Mouse (Mus musculus) kidney, embryonic 14.5 days (tissue): ENCODE measurements around the gene Spag7. TPM values are rescaled to one million over a fixed set of nuclear protein-coding genes. Genes with fewer than 3 reads are reported as not detected.
A peak's percentile ranks its signal among the peaks of the same experiment; 100 is the strongest.

Experiments used
- ATAC-seq: fragments of 200-750 bp; cut with Nextera tagmentation; 2 replicates; pipeline ENCODE4 v1.8.0; 2017; ENCODE audit warnings: moderate number of reproducible peaks, mild to moderate bottlenecking, moderate TSS enrichment, moderate library complexity; ENCODE audit not compliant: low FRiP score, low TSS enrichment
- H3K27ac ChIP-seq: fragments of 300-500 bp; sonication (generic); 2 replicates; pipeline ENCODE4 v1.5.1; 2014; ENCODE audit warnings: low read depth, mild to moderate bottlenecking, low read length, moderate library complexity, mixed read lengths
- H3K27me3 ChIP-seq: fragments of 300-500 bp; sonication (generic); 2 replicates; pipeline ENCODE4 v1.6.1; 2014; ENCODE audit warnings: mild to moderate bottlenecking, low read length; ENCODE audit not compliant: control insufficient read depth, insufficient read depth
- H3K36me3 ChIP-seq: fragments of 300-500 bp; sonication (generic); 2 replicates; pipeline ENCODE4 v1.6.1; 2014; ENCODE audit warnings: low read length, mixed read lengths; ENCODE audit not compliant: control insufficient read depth, insufficient read depth
- H3K4me1 ChIP-seq: fragments of 300-500 bp; sonication (generic); 2 replicates; pipeline ENCODE4 v1.6.1; 2014; ENCODE audit warnings: low read length, mixed read lengths; ENCODE audit not compliant: control insufficient read depth, insufficient read depth
- H3K4me2 ChIP-seq: fragments of 300-500 bp; sonication (generic); replicated peaks from 2 replicates; pipeline ENCODE4 v1.6.1; 2014; ENCODE audit warnings: low read depth, mild to moderate bottlenecking, low read length
- H3K4me3 ChIP-seq: fragments of 300-500 bp; sonication (generic); 2 replicates; pipeline ENCODE4 v1.5.1; 2014; ENCODE audit warnings: mild to moderate bottlenecking, low read length
- H3K9ac ChIP-seq: fragments of 300-500 bp; sonication (generic); 2 replicates; pipeline ENCODE4 v1.6.1; 2014; ENCODE audit warnings: low read depth, mild to moderate bottlenecking, low read length, moderate library complexity
- H3K9me3 ChIP-seq: fragments of 300-500 bp; sonication (generic); 2 replicates; pipeline ENCODE4 v1.6.1; 2016; ENCODE audit warnings: low read length; ENCODE audit not compliant: control insufficient read depth
- WGBS: fragments of 180-500 bp; shearing (Covaris S2); extraction: QIAGEN DNeasy Blood & Tissue Kit; methylation state at CpG from one replicate; pipeline ENCODE4 v1.1.7; 2014; 5-methylcytosine and 5-hydroxymethylcytosine counted together
- polyA plus RNA-seq: library from polyadenylated mRNA; unstranded; fragments of >200 nt; fragmentation: Nextera tagmentation; extraction: Ambion mirVana; gene quantifications from 2 replicates; pipeline ENCODE4 v1.2.1, GENCODE M21; 2014

Spag7 gene
- polyA plus RNA-seq, 1 experiment from 2014 or later: 177 TPM

GRCm38 (mm10) chr11:70687601-70688199 is 18.5 kb upstream of the Spag7 start, which contains the start of gene Camta2:
TSS of gene Camta2 (minus strand) at chr11:70688105.
- H3K27me3 ChIP-seq: no peaks in the 10 kb centered on the region
- peak within 1 kb of the TSS; percentile 83 for H3K4me3 ChIP-seq
- peak within 1 kb of the TSS; percentile 81 for H3K27ac ChIP-seq
- H3K4me2 ChIP-seq: peak within 1 kb of the TSS; percentile 74
- peak within 1 kb of the TSS; percentile 82 for H3K9ac ChIP-seq
- H3K36me3 ChIP-seq: peaks cover 26% of the 10 kb centered on the region
- peaks cover 7% of the 10 kb centered on the region; the same call in 1 of the 2 replicates for H3K4me1 ChIP-seq
- ATAC-seq: peak; percentile 91
- no peaks in the 10 kb centered on the region for H3K9me3 ChIP-seq
- under 1% methylated on average over 51 of the region's 55 CpGs for WGBS

- peak overlapping the region; percentile 74 for H3K4me2 ChIP-seq
- peak overlapping the region; percentile 81 for H3K27ac ChIP-seq
- ATAC-seq: peak; percentile 79
- H3K4me1 ChIP-seq: peaks cover 10% of the 10 kb centered on the region
- H3K4me3 ChIP-seq: peak overlapping the region; percentile 83
- H3K9me3 ChIP-seq: no peaks in the 10 kb centered on the region
- H3K9ac ChIP-seq: peak overlapping the region; percentile 82
- 2% methylated on average over 16 of the region's 16 CpGs for WGBS
- H3K27me3 ChIP-seq: no peaks in the 10 kb centered on the region
- H3K36me3 ChIP-seq: peaks cover 31% of the 10 kb centered on the region
Measured at GRCm38 (mm10) chr11:70686901-70687566, 17.8 kb upstream of the Spag7 start.

GRCm38 (mm10) chr11:70683640-70684039 is 14.4 kb upstream of the Spag7 start:
- no peak overlapping the region for H3K27ac ChIP-seq
- no peak for ATAC-seq
- peaks cover 9% of the 10 kb centered on the region for H3K4me1 ChIP-seq
- no peak overlapping the region for H3K9ac ChIP-seq
- no peaks in the 10 kb centered on the region for H3K9me3 ChIP-seq
- H3K4me3 ChIP-seq: no peak overlapping the region
- no peaks in the 10 kb centered on the region for H3K27me3 ChIP-seq
- WGBS: 89% methylated on average over 5 of the region's 5 CpGs
- H3K36me3 ChIP-seq: peaks cover 52% of the 10 kb centered on the region
- H3K4me2 ChIP-seq: no peak overlapping the region

GRCm38 (mm10) chr11:70681897-70682581 is 12.8 kb upstream of the Spag7 start:
- Histone ChIP-seq H3K4me2 (no peak overlapping the region), H3K4me1 (peaks cover 5% of the 10 kb centered on the region), H3K4me3 (no peak overlapping the region; the same call in 1 of the 2 replicates), H3K9me3 (no peaks in the 10 kb centered on the region), H3K36me3 (peaks cover 53% of the 10 kb centered on the region), H3K27ac (no peak overlapping the region), H3K9ac (no peak overlapping the region), H3K27me3 (no peaks in the 10 kb centered on the region)
- WGBS: 22% methylated on average over 11 of the region's 11 CpGs
- ATAC-seq: peak; percentile 71; the same call in 1 of the 2 replicates

GRCm38 (mm10) chr11:70681170-70681569 is 12.0 kb upstream of the Spag7 start:
- H3K4me1 ChIP-seq: peaks cover 5% of the 10 kb centered on the region
- H3K4me2 ChIP-seq: no peak overlapping the region
- no peak overlapping the region for H3K27ac ChIP-seq

GRCm38 (mm10) chr11:70679894-70680293 is 10.7 kb upstream of the Spag7 start:
- H3K27ac ChIP-seq: no peak overlapping the region
- ATAC-seq: no peak

More at GRCm38 (mm10) chr11:70681170-70681569, 12.0 kb upstream of the Spag7 start:
- H3K9me3 ChIP-seq: no peaks in the 10 kb centered on the region
- WGBS: 58% methylated on average over 12 of the region's 12 CpGs
- no peaks in the 10 kb centered on the region for H3K27me3 ChIP-seq
- H3K4me3 ChIP-seq: no peak overlapping the region
- no peak overlapping the region; the same call in 1 of the 2 replicates for H3K9ac ChIP-seq
- no peak for ATAC-seq
- H3K36me3 ChIP-seq: peaks cover 56% of the 10 kb centered on the region

GRCm38 (mm10) chr11:70679361-70679760 is 10.1 kb upstream of the Spag7 start:
- Histone ChIP-seq H3K9me3 (no peaks in the 10 kb centered on the region), H3K4me3 (no peak overlapping the region), H3K9ac (no peak overlapping the region), H3K4me2 (no peak overlapping the region), H3K27ac (no peak overlapping the region), H3K27me3 (no peaks in the 10 kb centered on the region), H3K36me3 (peaks cover 47% of the 10 kb centered on the region), H3K4me1 (peaks cover 5% of the 10 kb centered on the region)
- WGBS: 95% methylated on average over 8 of the region's 8 CpGs
- no peak for ATAC-seq

More at GRCm38 (mm10) chr11:70679894-70680293, 10.7 kb upstream of the Spag7 start:
- 96% methylated on average over 8 of the region's 8 CpGs for WGBS
- H3K4me3 ChIP-seq: no peak overlapping the region
- H3K4me2 ChIP-seq: no peak overlapping the region
- peaks cover 52% of the 10 kb centered on the region for H3K36me3 ChIP-seq
- no peaks in the 10 kb centered on the region for H3K9me3 ChIP-seq
- H3K9ac ChIP-seq: no peak overlapping the region
- H3K27me3 ChIP-seq: no peaks in the 10 kb centered on the region
- H3K4me1 ChIP-seq: peaks cover 5% of the 10 kb centered on the region

- Histone ChIP-seq H3K9me3 (no peaks in the 10 kb centered on the region), H3K4me3 (no peak overlapping the region), H3K9ac (no peak overlapping the region), H3K27ac (no peak overlapping the region), H3K36me3 (peaks cover 45% of the 10 kb centered on the region), H3K4me2 (no peak overlapping the region), H3K4me1 (peaks cover 5% of the 10 kb centered on the region), H3K27me3 (no peaks in the 10 kb centered on the region)
- no peak for ATAC-seq
- 69% methylated on average over 2 of the region's 2 CpGs for WGBS
Measured at GRCm38 (mm10) chr11:70678576-70678975, 9.4 kb upstream of the Spag7 start.

GRCm38 (mm10) chr11:70678092-70678491 is 8.9 kb upstream of the Spag7 start:
- no peak for ATAC-seq
- no peaks in the 10 kb centered on the region for H3K9me3 ChIP-seq
- 78% methylated on average over 9 of the region's 9 CpGs for WGBS
- H3K4me2 ChIP-seq: no peak overlapping the region
- peaks cover 5% of the 10 kb centered on the region for H3K4me1 ChIP-seq
- peaks cover 40% of the 10 kb centered on the region for H3K36me3 ChIP-seq
- H3K4me3 ChIP-seq: no peak overlapping the region
- no peak overlapping the region for H3K27ac ChIP-seq
- H3K9ac ChIP-seq: no peak overlapping the region
- H3K27me3 ChIP-seq: no peaks in the 10 kb centered on the region
